In genomic region chr12:100226621-100227020, GRCm38 (mm10) we compare ENCODE assay signal across 11 mouse cellular contexts. TPM values are rescaled to one million over a fixed set of nuclear protein-coding genes. Genes with fewer than 3 reads are reported as not detected.
A peak's percentile ranks its signal among the peaks of the same experiment; 100 is the strongest.
DNase-seq lines count a peak whose midpoint lies in the region; ATAC-seq and TF ChIP-seq lines count a peak whose summit lies in the region.
"Had no signal": no experiment of that assay in that cellular context is flagged by ENCODE, and none has a peak within 500 bp of the region (broad histone marks: within the 10 kb centered on the region; RNA-seq: fewer than 3 reads in every experiment).

No protein-coding gene starts in this region.

- H3K27ac ChIP-seq in neural tube, embryonic 11.5 days (ENCODE audit: low read depth, low read length): no peak overlapping the region
- peak overlapping the region; percentile 79 for H3K27ac ChIP-seq in hindbrain, embryonic 12.5 days
- H3K27ac ChIP-seq in midbrain, embryonic 14.5 days (replicated peaks; ENCODE audit: low read depth, low read length): peak overlapping the region; percentile 23
- no peak overlapping the region for H3K27ac ChIP-seq in thymus, adult 2 months (ENCODE audit: control insufficient read depth, insufficient read depth, low read length)
- H3K27ac ChIP-seq: intestine, embryonic 15.5 days had no signal

- no peaks in the 10 kb centered on the region for H3K9me3 ChIP-seq in neural tube, embryonic 11.5 days (ENCODE audit: control insufficient read depth, low read length)
- no peaks in the 10 kb centered on the region for H3K9me3 ChIP-seq in hindbrain, embryonic 12.5 days (replicated peaks)
- 0 out of 2 replicates have a peak, but pooled peaks cover 7% of the 10 kb centered on the region for H3K9me3 ChIP-seq in midbrain, embryonic 14.5 days (ENCODE audit: control insufficient read depth, low read length)
- H3K9me3 ChIP-seq: intestine, embryonic 15.5 days had no signal

- H3K4me1 ChIP-seq in neural tube, embryonic 11.5 days (ENCODE audit: control insufficient read depth, insufficient read depth, low read length): peaks cover 15% of the 10 kb centered on the region
- H3K4me1 ChIP-seq in hindbrain, embryonic 12.5 days: peaks cover 43% of the 10 kb centered on the region
- H3K4me1 ChIP-seq in midbrain, embryonic 14.5 days (ENCODE audit: control insufficient read depth, insufficient read depth, low read length): peaks cover 47% of the 10 kb centered on the region
- H3K4me1 ChIP-seq in thymus, adult 2 months (replicated peaks; ENCODE audit: control insufficient read depth, insufficient read depth, low read length): peaks cover 26% of the 10 kb centered on the region

- H3K36me3 ChIP-seq in neural tube, embryonic 11.5 days (ENCODE audit: control insufficient read depth, insufficient read depth, low read length): no peaks in the 10 kb centered on the region
- H3K36me3 ChIP-seq in hindbrain, embryonic 12.5 days: no peaks in the 10 kb centered on the region
- no peaks in the 10 kb centered on the region for H3K36me3 ChIP-seq in midbrain, embryonic 14.5 days (ENCODE audit: control insufficient read depth, insufficient read depth, low read length)
- no peaks in the 10 kb centered on the region for H3K36me3 ChIP-seq in thymus, adult 2 months (ENCODE audit: control insufficient read depth, insufficient read depth, low read length)
- H3K36me3 ChIP-seq: intestine, embryonic 15.5 days had no signal

- ATAC-seq in neural tube, embryonic 11.5 days (ENCODE audit: insufficient read depth, low FRiP score, low TSS enrichment): peak; percentile 25; the same call in 1 of the 2 replicates
- ATAC-seq in hindbrain, embryonic 12.5 days (ENCODE audit: low FRiP score): no peak
- peak; percentile 17; the same call in 1 of the 2 replicates for ATAC-seq in midbrain, embryonic 14.5 days (ENCODE audit: low FRiP score, low TSS enrichment)
- ATAC-seq: intestine, embryonic 15.5 days had no signal

- no peak overlapping the region for H3K4me2 ChIP-seq in neural tube, embryonic 11.5 days (ENCODE audit: low read depth)
- H3K4me2 ChIP-seq in hindbrain, embryonic 12.5 days (replicated peaks): no peak overlapping the region
- no peak overlapping the region for H3K4me2 ChIP-seq in midbrain, embryonic 14.5 days (ENCODE audit: low read length)
- H3K4me2 ChIP-seq: intestine, embryonic 15.5 days had no signal

- no peaks in the 10 kb centered on the region for H3K27me3 ChIP-seq in neural tube, embryonic 11.5 days (ENCODE audit: control insufficient read depth, insufficient read depth, low read length)
- H3K27me3 ChIP-seq in hindbrain, embryonic 12.5 days: no peaks in the 10 kb centered on the region
- H3K27me3 ChIP-seq in midbrain, embryonic 14.5 days (ENCODE audit: control insufficient read depth, insufficient read depth, low read length): no peaks in the 10 kb centered on the region
- H3K27me3 ChIP-seq in thymus, adult 2 months (ENCODE audit: control insufficient read depth, insufficient read depth, low read length): no peaks in the 10 kb centered on the region
- H3K27me3 ChIP-seq: intestine, embryonic 15.5 days had no signal

- no peak overlapping the region for H3K9ac ChIP-seq in neural tube, embryonic 11.5 days (ENCODE audit: low read length)
- H3K9ac ChIP-seq in hindbrain, embryonic 12.5 days: no peak overlapping the region
- no peak overlapping the region for H3K9ac ChIP-seq in midbrain, embryonic 14.5 days (replicated peaks; ENCODE audit: low read length)
- H3K9ac ChIP-seq: intestine, embryonic 15.5 days had no signal

- no peak overlapping the region for H3K4me3 ChIP-seq in neural tube, embryonic 11.5 days (ENCODE audit: low read depth, low read length)
- H3K4me3 ChIP-seq in hindbrain, embryonic 12.5 days: no peak overlapping the region
- H3K4me3 ChIP-seq in midbrain, embryonic 14.5 days (replicated peaks; ENCODE audit: low read depth, low read length): no peak overlapping the region
- H3K4me3 ChIP-seq in thymus, adult 2 months (ENCODE audit: control insufficient read depth, insufficient read depth, low read length): no peak overlapping the region
- H3K4me3 ChIP-seq: intestine, embryonic 15.5 days had no signal

- no peak for TF ChIP-seq CTCF in thymus, adult 2 months (IDR thresholded peaks at IDR 0.05; ENCODE audit: borderline replicate concordance, control insufficient read depth, extremely low read depth, insufficient read depth, low read length, poor library complexity)

- peak; percentile 34 for DNase-seq in neural tube, embryonic 11.5 days (ENCODE audit: low spot score)
- no peak for DNase-seq in neural tube, embryonic 10.5 days (ENCODE audit: extremely low spot score, low spot score)
- DNase-seq in midbrain, embryonic 14.5 days: peak; percentile 59
- DNase-seq in adrenal gland, postnatal 14 days: no peak
- DNase-seq in thymus, adult 2 months: no peak
- DNase-seq in heart, adult 18-20 months: no peak
- no peak for DNase-seq in cerebellum, postnatal 25 days
- DNase-seq: cerebellum, postnatal 10 days; kidney, postnatal 14 days had no signal

- 67% methylated on average over 8 of the region's 8 CpGs for WGBS in neural tube, embryonic 11.5 days
- WGBS in hindbrain, embryonic 12.5 days: 51% methylated on average over 8 of the region's 8 CpGs
- 42% methylated on average over 8 of the region's 8 CpGs for WGBS in midbrain, embryonic 14.5 days
- WGBS in thymus, adult 2 months: 95% methylated on average over 8 of the region's 8 CpGs

- no peak for TF ChIP-seq POLR2A in thymus, adult 2 months (IDR thresholded peaks at IDR 0.05; ENCODE audit: control insufficient read depth, extremely low read depth, insufficient read depth, low read length, poor library complexity)

RNA-seq across cellular contexts. Expression of gene Calm1, which starts 27.4 kb away (rescaled TPM):
- polyA plus RNA-seq in neural tube, embryonic 11.5 days (2014; fragmentation: Nextera tagmentation; extraction: Ambion mirVana): 1,303 and 1,315 TPM in 2 replicates
- 1,638 and 1,690 TPM in 2 replicates for polyA plus RNA-seq in hindbrain, embryonic 12.5 days (2016; fragmentation: Nextera tagmentation; extraction: Ambion mirVana)
- polyA plus RNA-seq in midbrain, embryonic 14.5 days (2014; fragmentation: Nextera tagmentation; extraction: Ambion mirVana): 2,581 and 2,856 TPM in 2 replicates
- total RNA-seq in adrenal gland, postnatal 14 days (2021): 432 and 438 TPM in 2 replicates
- 511 and 554 TPM in 2 replicates for polyA plus RNA-seq in thymus, adult 2 months (2012; rRNA removed)
- total RNA-seq in heart, adult 18-20 months (2021): 100 to 1,000 TPM; 228 to 241 TPM

Comparison
In these comparisons a context has a peak if more than half of its experiments do, and no peak if none do; other contexts are left out.
1. DNase-seq: peak in neural tube, embryonic 11.5 days (single experiment) and midbrain, embryonic 14.5 days (single experiment); none in neural tube, embryonic 10.5 days (single experiment), adrenal gland, postnatal 14 days (single experiment), thymus, adult 2 months (single experiment), heart, adult 18-20 months (0 of 2) and cerebellum, postnatal 25 days (0 of 2).
2. H3K27ac ChIP-seq: peak in hindbrain, embryonic 12.5 days (single experiment) and midbrain, embryonic 14.5 days (single experiment); none in neural tube, embryonic 11.5 days (single experiment) and thymus, adult 2 months (single experiment).